Mouse (Mus musculus): ENCODE results near the gene Pskh1.

The Pskh1 gene

DNA sequence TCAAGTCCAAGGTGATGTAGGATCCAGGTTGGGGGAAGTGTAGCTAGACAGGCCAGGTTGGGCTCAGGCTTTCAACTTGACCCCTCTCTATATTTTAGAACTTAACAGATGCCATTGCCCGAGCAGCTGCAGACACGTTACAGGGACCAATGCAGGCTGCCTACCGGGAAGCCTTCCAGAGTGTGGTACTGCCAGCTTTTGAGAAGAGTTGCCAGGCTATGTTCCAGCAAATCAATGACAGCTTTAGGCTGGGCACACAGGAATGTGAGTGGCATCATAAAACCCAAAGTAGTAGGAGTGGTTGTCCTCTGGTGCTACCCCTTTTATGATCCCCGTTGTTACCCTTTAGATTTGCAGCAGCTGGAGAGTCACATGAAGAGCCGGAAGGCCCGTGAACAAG is 9.4 kb upstream of the Pskh1 start:
- no peak for DNase-seq (ENCODE audit: extremely low read depth, low read depth, low spot score)

- no peak for DNase-seq (ENCODE audit: extremely low read depth, low read depth, low spot score)
These were observed 7.8 kb upstream of the Pskh1 start for GRCm38 (mm10) chr8:105892432-105892831.

- no peak for DNase-seq (ENCODE audit: extremely low read depth, low read depth, low spot score)
These were observed 6.9 kb upstream of the Pskh1 start, which contains the start of gene Nrn1l for GRCm38 (mm10) chr8:105893339-105893738. Gene Nrn1l, plus strand, starts transcription at chr8:105893567.

DNA sequence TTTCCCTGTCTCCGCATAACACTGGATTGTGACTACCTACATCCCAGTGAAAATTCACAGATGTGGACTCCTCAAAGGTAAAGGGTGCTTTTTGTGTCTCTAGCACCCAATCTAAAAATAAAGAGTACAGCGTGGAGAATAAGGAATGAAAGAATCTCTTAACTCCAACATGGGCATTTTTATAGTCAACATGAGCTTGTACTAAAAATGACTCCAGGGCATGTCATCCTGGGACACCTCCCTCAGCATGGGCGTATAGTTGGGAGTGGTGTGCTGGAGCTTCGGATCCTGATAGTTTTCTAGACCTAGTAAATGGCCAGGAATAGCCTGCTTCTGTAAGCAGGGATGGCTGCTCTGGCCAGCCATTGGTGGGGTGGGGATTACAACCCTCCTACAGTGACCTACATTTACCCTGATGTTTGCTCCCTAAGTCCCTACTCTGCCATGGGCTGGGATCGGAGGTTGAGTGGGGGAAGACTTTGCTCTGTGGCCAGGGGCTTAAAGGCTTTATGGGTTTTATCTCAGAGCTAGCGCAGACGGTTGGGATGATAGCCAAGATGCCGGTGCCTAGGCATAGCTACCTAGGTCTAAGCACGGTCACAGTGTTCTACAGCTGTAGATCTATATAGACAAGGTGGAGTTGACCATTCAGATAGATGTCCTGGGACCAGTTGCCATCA is 2.3 kb upstream of the Pskh1 start:
- no peak for DNase-seq (ENCODE audit: extremely low read depth, low read depth, low spot score)

DNA sequence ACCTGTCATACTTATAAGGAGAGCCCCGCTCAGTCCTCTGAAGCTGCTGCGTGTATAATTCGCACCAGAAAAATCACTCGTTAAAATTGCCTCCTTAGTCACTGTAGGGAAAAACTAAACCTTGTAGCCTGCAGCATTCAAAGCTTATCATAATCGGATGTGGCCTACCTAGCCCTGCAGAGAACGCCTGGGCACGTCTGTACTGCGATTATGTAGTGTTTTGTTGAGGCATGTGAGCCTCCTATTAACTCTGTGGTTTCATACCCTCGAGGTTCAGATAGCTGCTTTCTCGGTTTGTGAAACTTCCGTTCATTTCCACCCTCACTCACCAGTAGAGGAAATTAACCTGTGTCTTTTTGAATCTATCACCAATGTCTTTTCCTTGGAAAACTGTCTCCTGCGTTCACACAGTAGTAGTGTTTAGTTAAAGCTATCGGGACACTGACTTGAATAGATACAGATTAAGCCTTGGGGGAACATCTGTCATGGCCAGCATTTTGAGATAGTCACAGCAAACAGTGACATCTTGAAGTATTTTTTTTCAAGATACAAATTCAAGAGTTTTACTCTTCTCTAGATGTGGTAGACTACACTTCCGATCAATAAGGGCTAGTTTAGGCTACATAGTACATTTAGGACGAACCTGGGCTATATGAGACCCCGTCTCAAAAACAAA is 838 bp downstream of the Pskh1 start:
- DNase-seq (ENCODE audit: extremely low read depth, low read depth, low spot score): no peak

- DNase-seq (ENCODE audit: extremely low read depth, low read depth, low spot score): no peak
These were observed 19.1 kb downstream of the Pskh1 start for GRCm38 (mm10) chr8:105919390-105919789.

- DNase-seq (ENCODE audit: extremely low read depth, low read depth, low spot score): no peak
These were observed 24.9 kb downstream of the Pskh1 start for GRCm38 (mm10) chr8:105925123-105925522.

GRCm38 (mm10) chr8:105930602-105931001 is 30.4 kb downstream of the Pskh1 start:
- no peak for DNase-seq (ENCODE audit: extremely low read depth, low read depth, low spot score)

GRCm38 (mm10) chr8:105931271-105931670 is 31.0 kb downstream of the Pskh1 start:
- DNase-seq (ENCODE audit: extremely low read depth, low read depth, low spot score): no peak

- DNase-seq (ENCODE audit: extremely low read depth, low read depth, low spot score): no peak
These were observed 32.3 kb downstream of the Pskh1 start for GRCm38 (mm10) chr8:105932525-105932924.

- DNase-seq (ENCODE audit: extremely low read depth, low read depth, low spot score): no peak
These were observed 33.5 kb downstream of the Pskh1 start, which contains the start of gene Ctrl for GRCm38 (mm10) chr8:105933762-105934161. Gene Ctrl, minus strand, starts transcription at chr8:105933862.

DNA sequence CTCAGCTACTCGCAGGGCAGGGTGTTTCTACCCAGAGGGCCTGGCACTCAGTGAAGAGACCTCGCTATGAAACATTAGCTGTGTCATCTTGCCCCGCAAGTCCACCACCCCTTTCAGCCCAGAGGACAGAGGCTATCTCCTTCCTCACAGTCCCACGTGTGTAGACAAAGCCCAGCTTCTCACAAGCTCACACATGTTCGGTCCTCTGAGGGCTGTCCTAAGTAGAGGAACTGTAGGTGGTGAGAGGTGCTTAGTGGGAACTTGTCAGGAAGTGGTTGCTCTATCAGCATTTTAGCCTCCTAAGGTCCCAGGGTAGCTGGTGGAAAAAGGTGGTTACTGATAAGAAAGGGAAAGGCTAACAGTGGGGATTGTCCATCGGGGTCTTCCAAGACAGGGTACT is 34.9 kb downstream of the Pskh1 start:
- no peak for DNase-seq (ENCODE audit: extremely low read depth, low read depth, low spot score)

GRCm38 (mm10) chr8:105935863-105936603 is 35.8 kb downstream of the Pskh1 start:
- DNase-seq (ENCODE audit: extremely low read depth, low read depth, low spot score): no peak

- DNase-seq (ENCODE audit: extremely low read depth, low read depth, low spot score): peak; percentile 47
These were observed 36.7 kb downstream of the Pskh1 start for GRCm38 (mm10) chr8:105936866-105937475.

DNA sequence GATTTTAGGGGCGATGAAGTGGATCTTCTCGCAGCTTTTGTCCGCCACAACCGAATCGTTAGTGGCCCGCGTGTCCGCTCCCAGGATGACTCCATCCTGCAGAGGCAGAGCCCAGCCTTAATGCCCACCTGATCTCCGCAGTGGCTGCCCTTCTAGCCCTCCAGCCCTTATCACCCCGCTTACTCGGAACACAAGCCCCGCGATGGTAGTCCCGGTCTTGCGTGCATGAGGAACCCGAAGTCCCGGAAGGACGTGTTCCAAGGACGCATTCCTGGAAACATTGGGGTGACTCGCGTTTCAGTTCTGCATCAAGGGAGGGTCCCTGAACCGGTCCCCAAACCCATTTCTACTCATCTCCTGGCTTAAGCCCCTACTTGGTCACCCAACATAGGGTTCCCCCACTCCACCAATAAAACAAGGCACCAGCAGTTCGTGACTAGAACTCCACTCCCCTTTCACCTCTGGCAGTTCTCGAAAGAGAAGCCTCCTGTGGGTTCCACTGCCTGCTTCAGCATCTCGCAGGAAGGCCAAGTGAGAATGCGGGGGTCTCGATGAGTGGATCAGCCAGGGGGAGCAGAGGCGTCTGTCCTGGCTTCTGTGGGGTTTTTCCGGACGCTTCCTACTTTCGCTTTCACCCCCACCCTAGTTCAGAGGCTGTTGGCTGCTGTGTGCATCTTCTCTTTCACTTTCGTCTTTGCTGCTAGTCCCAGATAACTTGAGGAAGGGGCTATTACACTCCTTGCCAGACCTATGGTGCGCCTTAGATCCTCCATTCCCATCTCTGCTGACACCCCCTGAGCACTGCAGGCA is 37.5 kb downstream of the Pskh1 start:
- no peak for DNase-seq (ENCODE audit: extremely low read depth, low read depth, low spot score)

DNA sequence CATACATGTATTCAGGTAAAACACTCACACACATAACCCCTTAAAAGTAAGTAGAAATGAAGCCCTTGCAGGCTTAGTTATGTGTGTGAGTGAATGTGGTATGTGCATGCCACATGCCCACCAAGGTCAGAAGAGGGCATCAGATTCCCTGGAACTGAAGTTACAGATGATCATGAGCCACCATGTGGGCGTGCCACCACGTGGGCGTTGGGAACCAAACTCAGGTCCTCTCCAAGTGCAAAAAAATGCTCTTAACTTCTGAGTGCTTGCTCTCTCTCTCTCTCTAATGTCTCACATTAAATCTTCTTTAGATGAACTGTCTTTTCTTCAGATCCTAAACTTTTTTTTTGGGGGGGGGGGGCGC is 38.0 kb downstream of the Pskh1 start, which contains the start of gene Psmb10:
Gene Psmb10 (minus strand): TSS at position 139 of the 364 bp plus-strand sequence.
- no peak for DNase-seq (ENCODE audit: extremely low read depth, low read depth, low spot score)

GRCm38 (mm10) chr8:105942026-105942425 is 41.8 kb downstream of the Pskh1 start:
- no peak for DNase-seq (ENCODE audit: extremely low read depth, low read depth, low spot score)

GRCm38 (mm10) chr8:105942542-105942941 is 42.3 kb downstream of the Pskh1 start:
- DNase-seq (ENCODE audit: extremely low read depth, low read depth, low spot score): no peak

DNA sequence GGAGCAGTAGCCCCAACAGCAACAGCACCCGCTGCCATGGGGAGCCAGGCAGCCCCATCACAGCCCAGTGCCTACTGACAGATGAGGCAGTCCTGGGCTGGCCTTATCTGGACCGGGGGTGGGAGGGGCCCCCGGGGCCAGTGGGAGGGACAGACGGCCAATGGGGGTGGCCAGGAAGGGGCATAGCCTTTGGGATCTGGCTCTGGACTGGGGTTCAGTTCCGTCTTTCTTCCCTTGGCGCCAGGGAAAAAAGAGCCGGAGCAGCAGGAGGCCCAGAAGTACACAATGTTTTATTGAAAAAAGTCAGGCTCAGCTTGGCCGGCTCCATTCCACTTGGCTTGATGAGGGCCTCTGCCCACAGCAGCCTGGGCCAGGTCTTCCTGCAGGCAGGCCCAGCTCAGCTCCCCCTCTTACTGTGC is 43.1 kb downstream of the Pskh1 start, which contains the start of gene Lcat:
Gene Lcat (minus strand): TSS at position 62 of the 419 bp plus-strand sequence.
- DNase-seq (ENCODE audit: extremely low read depth, low read depth, low spot score): no peak

DNA sequence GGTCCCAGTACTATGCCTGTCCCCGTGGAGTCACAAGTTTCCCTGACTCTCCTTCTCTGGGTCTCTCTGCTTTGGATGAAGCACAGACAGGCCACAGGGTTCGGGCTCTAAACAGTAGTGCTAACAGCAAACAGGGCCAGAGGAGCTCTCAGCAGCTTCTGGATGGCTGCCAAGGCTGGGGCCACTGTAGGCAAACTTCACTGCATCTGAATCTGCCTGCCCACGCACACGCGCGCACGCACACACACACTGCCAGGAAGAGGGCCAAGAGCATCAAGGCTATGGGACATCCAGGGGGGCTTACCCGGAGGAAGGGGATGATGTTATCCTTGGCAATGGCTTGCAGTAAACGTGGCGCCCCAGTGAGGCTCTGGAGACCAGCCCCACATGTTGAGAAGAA is 49.1 kb downstream of the Pskh1 start:
- no peak for DNase-seq (ENCODE audit: extremely low read depth, low read depth, low spot score)

Measured in fat pad, adult 2 months (tissue).